Mouse (Mus musculus) lung, adult 18-20 months (tissue): ENCODE data around the gene Ctbs.
A peak's percentile ranks its signal among the peaks of the same experiment; 100 is the strongest.

Experiments used
- DNase-seq, 2 experiments: peaks; one replicate each; pipeline ENCODE4 v3.0.0; 2022; ENCODE audit warnings: mixed read lengths in 2 of 2

Gene Ctbs

GRCm38 (mm10) chr3:146433681-146434350, 15.8 kb upstream of the Ctbs start:
- no peak for DNase-seq

- DNase-seq, result no peak
Observed at GRCm38 (mm10) chr3:146434686-146435085, 14.9 kb upstream of the Ctbs start.

GRCm38 (mm10) chr3:146435533-146435932, 14.1 kb upstream of the Ctbs start:
- DNase-seq, result no peak

DNA sequence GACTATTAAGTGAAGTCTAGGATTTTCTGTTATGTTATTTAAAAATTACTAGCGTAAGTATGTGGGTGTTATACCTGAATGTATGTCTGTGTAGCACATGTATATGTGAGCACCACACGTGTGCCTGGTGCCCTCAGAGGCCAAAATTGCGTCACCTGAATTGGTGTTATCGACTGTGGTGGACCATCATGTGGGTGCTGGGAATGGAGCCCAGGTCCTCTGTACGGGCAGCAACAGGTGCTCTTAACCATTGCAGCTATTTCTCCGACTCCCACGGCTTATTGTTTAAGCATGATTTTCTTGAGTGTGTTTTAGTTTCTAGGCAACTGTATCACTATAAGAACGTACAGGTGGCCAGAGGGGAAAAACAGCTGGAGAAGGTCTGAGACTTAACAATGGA, 13.5 kb upstream of the Ctbs start:
- DNase-seq, result no peak

DNA sequence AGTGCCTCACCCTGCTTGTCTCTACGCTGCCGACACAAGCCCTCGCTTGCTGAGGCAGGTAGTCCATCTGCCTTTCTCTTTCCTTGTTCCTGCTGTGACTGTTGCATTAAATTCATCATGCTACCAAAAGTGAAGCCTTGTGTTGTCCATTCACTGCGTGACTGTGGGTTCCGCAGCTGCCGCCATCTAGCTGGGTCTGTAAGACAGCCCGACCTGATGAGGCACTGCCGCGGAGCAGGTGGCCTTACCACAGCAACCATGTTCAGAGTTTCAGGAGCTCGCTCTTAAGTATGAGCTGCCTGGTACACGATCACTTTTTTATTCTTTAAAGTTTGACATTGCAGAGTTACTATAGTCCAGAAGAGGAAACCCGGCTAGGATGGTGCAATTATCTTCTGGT, 9.6 kb upstream of the Ctbs start:
- no peak for DNase-seq

GRCm38 (mm10) chr3:146440422-146440821, 9.2 kb upstream of the Ctbs start:
- DNase-seq, result no peak

GRCm38 (mm10) chr3:146442484-146442883, 7.1 kb upstream of the Ctbs start:
- DNase-seq, result no peak

GRCm38 (mm10) chr3:146442936-146443335, 6.7 kb upstream of the Ctbs start:
- DNase-seq, result no peak

- no peak for DNase-seq
Observed at GRCm38 (mm10) chr3:146443380-146443779, 6.2 kb upstream of the Ctbs start.

GRCm38 (mm10) chr3:146444880-146445279, 4.7 kb upstream of the Ctbs start:
- no peak for DNase-seq

- DNase-seq, result no peak
Observed at GRCm38 (mm10) chr3:146447156-146447555, 2.4 kb upstream of the Ctbs start.

- peak in 1 of 2 experiments; percentile 47 for DNase-seq
Observed at GRCm38 (mm10) chr3:146447598-146447997, 2.0 kb upstream of the Ctbs start.

DNA sequence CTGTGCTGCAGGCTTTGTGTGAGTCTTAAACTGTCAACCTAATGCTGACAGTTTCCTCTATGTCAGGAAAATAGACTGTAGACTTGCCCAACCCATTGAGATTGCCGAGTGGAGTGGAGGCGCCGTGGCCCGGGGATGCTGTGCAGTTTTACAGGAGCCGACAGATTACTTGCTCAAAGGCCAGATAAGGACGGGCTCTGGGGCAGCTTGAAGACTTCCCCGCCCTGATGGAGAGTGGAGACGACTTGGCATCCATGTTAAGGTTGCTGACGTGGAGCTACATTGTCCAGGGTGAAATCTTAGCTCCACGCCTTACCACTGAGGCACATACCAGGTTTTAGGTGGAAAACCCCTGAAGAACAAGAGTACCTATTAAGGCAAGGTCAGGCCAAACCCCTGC, 1.2 kb upstream of the Ctbs start:
- DNase-seq, result no peak

DNA sequence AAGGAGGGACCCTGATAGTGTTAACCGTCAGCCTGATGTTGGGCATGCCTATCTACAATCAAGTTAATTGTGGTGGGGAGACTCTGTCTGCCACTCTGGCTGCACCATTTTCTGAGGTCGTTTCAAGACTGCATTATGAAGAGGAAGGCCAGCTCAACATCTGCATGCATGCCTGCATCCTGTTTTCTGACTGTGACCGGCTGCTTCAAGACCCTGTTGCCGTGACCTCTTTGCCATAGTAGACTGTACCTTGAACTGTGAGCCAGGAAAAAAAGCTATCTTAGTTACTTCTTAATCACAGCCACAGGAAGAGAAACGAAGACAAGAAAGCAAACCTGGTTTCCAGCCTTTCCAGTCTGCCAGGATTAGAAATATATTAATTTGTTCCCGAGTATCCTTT, 626 bp upstream of the Ctbs start:
- DNase-seq, result no peak

DNA sequence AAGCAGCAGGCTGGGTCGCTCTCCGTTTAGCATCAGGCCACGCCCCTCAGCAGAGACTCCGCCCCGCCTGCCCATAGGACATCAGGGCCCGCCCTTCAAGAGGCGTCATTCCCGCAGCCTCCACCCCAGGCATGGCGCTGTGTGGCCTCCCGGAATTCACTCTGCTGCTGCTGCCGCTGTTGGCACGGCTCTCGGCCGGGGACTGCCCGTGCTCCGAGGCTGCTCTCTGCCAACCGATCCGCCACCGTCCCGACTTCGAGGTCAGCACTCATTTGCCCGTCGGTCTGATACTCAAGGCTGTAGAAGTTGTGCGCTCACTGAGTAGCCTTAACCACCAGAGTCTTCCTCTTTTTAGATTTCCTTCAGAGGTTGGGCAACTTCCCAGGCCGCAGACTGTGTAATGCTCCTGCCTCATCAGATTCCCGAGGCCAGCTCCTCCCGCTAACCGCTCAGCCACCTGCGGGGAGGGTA, 811 bp downstream of the Ctbs start:
- DNase-seq, result peak; percentile 93 to 95

GRCm38 (mm10) chr3:146451375-146451774, 1.8 kb downstream of the Ctbs start:
- no peak for DNase-seq

DNA sequence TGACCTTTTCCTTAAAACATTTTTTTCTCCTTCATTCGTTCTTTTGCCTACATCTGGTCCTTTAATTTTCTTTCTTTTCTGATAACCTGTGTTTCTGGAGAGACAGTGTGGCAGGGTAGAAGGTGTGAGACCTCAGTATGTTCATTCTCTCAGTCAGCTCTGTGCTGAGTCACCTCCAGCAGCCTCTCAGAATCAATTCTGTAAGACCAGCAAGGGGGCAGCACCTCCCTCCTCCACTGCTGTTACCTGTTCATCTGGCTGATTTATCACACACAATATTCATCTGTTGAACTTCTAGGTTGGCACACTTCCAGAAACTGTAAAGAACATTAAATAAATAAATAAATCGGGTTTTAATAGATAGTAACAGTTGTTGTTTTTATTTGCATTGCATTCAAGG, 13.3 kb downstream of the Ctbs start:
- DNase-seq, result no peak

- DNase-seq, result no peak
Observed at GRCm38 (mm10) chr3:146469226-146469625, 19.6 kb downstream of the Ctbs start.

- no peak for DNase-seq
Observed at GRCm38 (mm10) chr3:146472657-146473056, 23.1 kb downstream of the Ctbs start.

DNA sequence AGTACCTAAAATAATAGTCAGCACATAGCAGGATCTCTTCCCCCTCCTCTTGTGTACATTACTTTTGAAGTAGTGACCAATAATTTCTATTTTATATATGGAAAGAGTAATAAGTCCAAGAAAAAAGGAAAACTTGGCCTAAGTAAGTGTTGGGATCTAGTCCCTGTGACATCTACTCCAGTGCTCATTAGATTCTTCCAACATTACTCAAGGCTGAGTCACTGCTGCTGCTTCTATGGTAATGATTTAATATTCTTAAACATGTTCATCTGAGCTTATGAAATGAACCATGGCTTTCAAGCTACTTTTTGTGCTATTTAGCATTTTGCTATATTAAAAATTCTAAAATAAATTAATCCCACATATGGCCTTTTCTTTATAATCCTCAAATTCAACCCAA, 24.1 kb downstream of the Ctbs start:
- DNase-seq, result no peak

- DNase-seq, result no peak
Observed at GRCm38 (mm10) chr3:146474428-146474827, 24.8 kb downstream of the Ctbs start.

DNA sequence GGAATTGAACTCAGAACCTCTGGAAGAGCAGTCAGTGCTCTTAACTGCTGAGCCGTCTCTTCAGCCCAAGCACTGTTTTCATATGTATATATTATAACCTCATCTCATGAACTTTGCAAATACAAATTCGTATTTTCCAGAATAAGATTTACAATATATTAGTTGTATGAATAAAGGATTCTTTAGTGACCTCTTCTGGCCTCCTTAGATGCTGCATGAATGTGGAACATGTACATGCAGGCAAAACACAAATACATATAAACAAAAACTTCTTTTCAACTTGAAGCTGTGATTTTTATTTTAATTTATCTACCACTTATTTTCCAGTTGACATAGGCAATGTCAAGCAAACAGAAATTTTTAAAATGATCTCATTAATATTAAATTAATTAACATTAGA, 32.4 kb downstream of the Ctbs start:
- no peak for DNase-seq

GRCm38 (mm10) chr3:146486464-146486863, 36.9 kb downstream of the Ctbs start:
- no peak for DNase-seq

- DNase-seq, result no peak
Observed at GRCm38 (mm10) chr3:146494941-146495340, 45.3 kb downstream of the Ctbs start.

- no peak for DNase-seq
Observed at GRCm38 (mm10) chr3:146498989-146499388, 49.4 kb downstream of the Ctbs start.
